Mouse (Mus musculus) thymus, postnatal 14 days (tissue): ENCODE data around the gene Sebox.

ENCODE experiments used
- DNase-seq: peaks from one replicate; pipeline ENCODE4 v3.0.0; 2021

Sebox gene

DNA sequence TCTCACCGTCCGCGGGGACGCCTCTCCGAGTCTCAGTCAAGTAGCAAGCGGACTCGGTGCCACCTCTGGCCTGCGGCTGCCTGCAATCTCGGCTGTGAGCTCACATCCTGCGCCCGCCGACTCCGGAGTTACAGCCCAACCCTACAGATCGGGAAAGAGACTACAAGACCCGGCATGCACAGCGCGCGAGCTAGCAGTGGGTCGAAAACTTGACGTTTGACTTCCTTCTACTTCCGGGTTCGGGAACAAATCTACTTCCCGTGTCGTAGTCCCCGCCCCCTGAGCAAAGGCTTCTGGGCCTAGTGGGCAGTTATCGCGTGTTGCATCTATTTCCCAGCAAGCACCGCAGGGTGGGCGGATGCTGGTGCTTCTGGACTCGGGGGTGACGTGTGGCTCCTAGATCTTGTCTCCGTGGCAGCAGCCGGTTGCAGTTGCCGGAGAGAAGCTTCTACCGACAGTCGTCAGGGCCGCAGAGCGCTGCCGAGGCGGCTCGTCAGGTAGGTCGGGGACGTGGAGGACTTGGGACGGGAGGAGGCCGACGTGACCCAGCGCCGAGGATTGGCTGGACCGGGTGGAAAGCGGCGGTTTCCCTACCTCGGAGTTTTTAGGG is 32.9 kb downstream of the Sebox start, which contains the start of the genes Tnfaip1 and Ift20:
Gene Tnfaip1 (minus strand): TSS at position 253 of the 610 bp plus-strand sequence.
Gene Ift20 (plus strand): TSS at position 282 of the 610 bp plus-strand sequence.
- peak; percentile 98 for DNase-seq

DNA sequence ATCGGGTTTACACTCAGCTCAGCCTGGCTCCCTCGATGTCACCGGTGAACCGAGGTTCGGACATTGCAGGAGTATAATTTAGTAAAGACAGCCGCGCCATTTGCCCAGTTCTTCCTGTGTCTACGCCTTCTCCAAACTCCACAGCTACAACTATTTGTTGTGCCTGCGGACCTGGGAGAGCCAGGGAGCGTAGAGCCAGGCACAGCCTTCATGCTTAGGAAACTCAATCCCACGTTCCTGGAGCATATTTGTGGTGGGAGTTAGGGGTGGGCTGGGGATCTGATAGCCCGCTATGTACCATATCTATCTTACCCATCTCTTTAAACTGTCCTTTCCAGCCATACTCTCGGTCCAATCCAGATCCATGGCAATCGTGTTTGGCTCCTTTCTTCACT is 33.4 kb downstream of the Sebox start:
- no peak for DNase-seq

GRCm38 (mm10) chr11:78540358-78540757 is 37.1 kb downstream of the Sebox start:
- DNase-seq, result no peak

- no peak for DNase-seq
Measured at GRCm38 (mm10) chr11:78544449-78545111, 41.3 kb downstream of the Sebox start.

DNA sequence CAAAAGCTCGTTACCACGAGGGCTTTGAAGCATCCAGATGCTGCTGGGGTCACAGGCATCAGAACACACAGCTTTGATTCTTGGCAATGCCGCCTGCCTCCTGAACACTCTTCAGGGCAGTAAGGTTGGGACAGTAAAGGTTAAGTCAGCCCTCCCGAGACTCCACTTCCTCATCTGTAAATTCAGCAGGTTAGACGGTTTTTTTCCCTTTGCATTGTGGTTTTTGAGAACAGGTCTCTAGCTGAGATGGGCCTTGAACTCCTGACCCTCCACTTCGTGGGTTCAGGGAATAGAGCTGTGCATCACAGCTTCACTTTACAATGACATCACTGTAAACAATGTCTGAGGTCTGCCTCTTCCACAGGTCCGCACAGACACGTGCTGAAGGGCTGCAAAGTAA is 41.9 kb downstream of the Sebox start:
- DNase-seq, result no peak

DNA sequence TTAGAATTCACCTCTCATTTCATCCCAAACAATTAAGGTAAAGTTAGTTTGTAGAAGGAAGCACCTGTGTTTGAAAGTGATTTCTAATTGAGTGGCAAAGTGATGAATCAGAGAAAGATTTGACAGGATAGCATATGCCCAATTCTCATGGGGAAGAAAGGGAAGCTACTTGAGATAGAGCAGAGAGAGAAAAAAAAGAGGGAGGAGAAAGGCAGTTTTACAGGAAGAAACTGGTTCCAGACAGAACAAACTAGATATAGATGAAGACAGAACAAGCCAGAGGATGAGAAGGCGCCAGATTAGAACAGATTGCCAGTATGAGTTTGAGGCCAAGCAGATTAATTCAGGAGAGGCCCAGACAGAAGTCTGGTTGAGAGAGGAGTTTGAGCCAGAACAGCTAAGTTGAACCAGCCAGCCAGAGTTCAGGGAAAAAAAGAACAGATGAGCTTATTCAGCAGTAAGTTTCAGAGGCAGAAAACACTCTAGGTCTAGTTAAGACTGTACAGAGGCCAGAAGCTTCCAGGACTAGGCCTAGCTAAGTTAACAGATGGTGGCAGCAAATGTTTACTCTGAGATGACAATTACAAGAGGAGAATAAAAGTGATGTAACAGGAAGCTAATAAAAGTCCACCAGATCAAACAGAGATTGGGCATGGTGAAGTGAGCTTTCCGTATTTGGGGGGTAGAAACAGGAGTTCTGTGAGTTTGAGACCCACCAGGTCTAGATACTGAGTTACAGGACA is 44.6 kb downstream of the Sebox start:
- no peak for DNase-seq

GRCm38 (mm10) chr11:78549491-78549987 is 46.3 kb downstream of the Sebox start:
- no peak for DNase-seq

DNA sequence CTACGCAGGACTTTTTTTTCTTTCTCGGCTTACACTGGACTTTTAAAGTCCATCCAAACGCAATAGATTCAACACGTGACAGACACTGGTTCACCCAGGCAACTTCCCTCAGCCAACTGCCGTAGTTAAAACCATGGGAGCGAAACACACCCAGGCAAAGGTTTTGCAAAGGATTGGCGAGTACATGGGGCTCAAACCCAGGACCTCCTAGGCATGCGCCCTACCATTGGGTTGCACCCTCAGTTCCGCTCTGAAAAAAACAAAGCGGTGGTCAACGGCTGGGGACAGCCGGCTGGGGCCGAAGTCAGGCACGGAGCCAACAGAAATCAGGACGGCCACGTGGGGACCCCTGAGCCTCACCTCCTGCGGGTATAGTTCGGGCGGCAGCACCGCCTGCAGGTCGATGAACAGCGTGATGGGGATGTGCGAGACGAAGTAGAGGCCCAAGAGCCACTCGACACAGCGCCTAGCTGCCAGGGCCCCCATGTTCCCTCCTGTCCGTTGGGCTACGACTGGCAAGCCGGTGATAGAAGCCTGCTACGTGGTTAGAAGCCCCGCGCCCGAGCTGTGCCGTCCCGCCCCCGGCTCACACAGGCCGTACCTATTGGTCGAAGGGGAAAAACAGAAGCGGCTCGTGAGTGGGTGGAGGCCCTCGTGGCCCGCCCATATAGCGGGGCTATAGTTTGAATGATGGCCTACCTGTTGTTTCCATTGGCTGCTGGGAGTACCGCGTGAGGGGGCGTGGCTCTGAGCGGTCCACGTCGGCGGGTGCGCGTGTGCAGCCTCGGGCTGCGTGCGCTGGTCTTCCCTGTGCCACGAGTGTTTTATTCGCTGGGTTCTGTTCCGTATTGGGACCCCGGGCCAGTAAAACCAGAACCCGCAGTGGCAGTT is 47.2 kb downstream of the Sebox start, which contains the start of gene Tmem97:
Gene Tmem97 (minus strand): TSS at position 610 of the 891 bp plus-strand sequence.
- DNase-seq, result peak; percentile 95

- peak; percentile 13 for DNase-seq
Measured at GRCm38 (mm10) chr11:78551059-78551398, 47.8 kb downstream of the Sebox start.
